Mouse (Mus musculus) CH12.LX (cell line): ENCODE measurements around the gene Fgfr2. TPM values are rescaled to one million over a fixed set of nuclear protein-coding genes. Genes with fewer than 3 reads are reported as not detected.
A peak's percentile ranks its signal among the peaks of the same experiment; 100 is the strongest.

Source experiments
- DNase-seq: peaks from one replicate; pipeline ENCODE4 v3.0.0-alpha.2; 2013; ENCODE audit errors: extremely low read depth
- H3K27ac ChIP-seq: 2 replicates; pipeline ENCODE4 v1.5.1; 2012; ENCODE audit warnings: low read depth, mild to moderate bottlenecking, control low read depth, moderate library complexity; ENCODE audit not compliant: insufficient read depth
- H3K27me3 ChIP-seq: replicated peaks from 2 replicates; pipeline ENCODE3; 2012; ENCODE audit warnings: inconsistent platforms
- H3K36me3 ChIP-seq, 2 experiments: replicated peaks in 1 of 2; 2 replicates each; pipeline versions ENCODE3 to v1.6.1; 2012; ENCODE audit warnings: inconsistent platforms in 1 of 2, low read length in 1 of 2, mild to moderate bottlenecking in 1 of 2, mixed read lengths in 1 of 2, moderate library complexity in 1 of 2; ENCODE audit not compliant: control insufficient read depth in 1 of 2, insufficient read depth in 1 of 2
- H3K4me1 ChIP-seq, 2 experiments: 2 replicates each; pipeline ENCODE4 v1.6.1; 2012; ENCODE audit warnings: inconsistent platforms in 1 of 2, moderate library complexity in 1 of 2; ENCODE audit not compliant: insufficient read depth in 2 of 2, control insufficient read depth in 1 of 2
- H3K4me2 ChIP-seq: 2 replicates; pipeline ENCODE4 v1.6.1; 2012; ENCODE audit warnings: low read depth, mild to moderate bottlenecking, control low read depth; ENCODE audit not compliant: poor library complexity, insufficient read depth, severe bottlenecking
- H3K4me3 ChIP-seq, 3 experiments: fragments of 150-350 bp in 1 of 3; sonication (generic) in 1 of 3; replicated peaks in 1 of 3; 2 replicates each; pipeline versions ENCODE3 to v1.5.1; 2011 to 2012; ENCODE audit warnings: low read depth in 2 of 3, low read length in 2 of 3, mild to moderate bottlenecking in 2 of 3, moderate library complexity in 2 of 3, control low read depth in 1 of 3, improper control_type of control experiment in 1 of 3, inconsistent platforms in 1 of 3, mixed read lengths in 1 of 3; ENCODE audit not compliant: poor library complexity in 1 of 3
- H3K79me2 ChIP-seq: replicated peaks from 2 replicates; pipeline ENCODE4 v1.6.1; 2012; ENCODE audit warnings: mild to moderate bottlenecking, moderate library complexity; ENCODE audit not compliant: control insufficient read depth, poor library complexity, insufficient read depth, severe bottlenecking; ENCODE audit errors: extremely low read depth
- H3K9ac ChIP-seq: 2 replicates; pipeline ENCODE4 v1.6.1; 2012; ENCODE audit warnings: low read depth, mild to moderate bottlenecking, control low read depth, moderate library complexity; ENCODE audit not compliant: insufficient read depth
- H3K9me3 ChIP-seq: replicated peaks from 2 replicates; pipeline ENCODE3; 2012; ENCODE audit warnings: low read length, inconsistent platforms, mixed read lengths
- BHLHE40 ChIP-seq: IDR thresholded peaks from 2 replicates; pipeline ENCODE4 v1.6.1; 2011; ENCODE audit warnings: mild to moderate bottlenecking, low read depth, low read length, improper control_type of control experiment
- CHD1 ChIP-seq: IDR thresholded peaks from 2 replicates; pipeline ENCODE4 v1.6.1; 2012; ENCODE audit warnings: low read depth, low read length, improper control_type of control experiment, inconsistent platforms
- E2F4 ChIP-seq: IDR thresholded peaks from 2 replicates; pipeline ENCODE4 v1.6.1; 2011; ENCODE audit warnings: low read depth, low read length, improper control_type of control experiment; ENCODE audit not compliant: insufficient replicate concordance
- EP300 ChIP-seq: IDR thresholded peaks from 2 replicates; pipeline ENCODE4 v1.6.1; 2011; ENCODE audit warnings: low read length, improper control_type of control experiment
- ETS1 ChIP-seq: conservative IDR thresholded peaks from 2 replicates; pipeline ENCODE4 v1.6.1; 2012; ENCODE audit warnings: low read depth, mild to moderate bottlenecking, inconsistent platforms, low read length, improper control_type of control experiment, moderate library complexity
- JUN ChIP-seq: IDR thresholded peaks from 2 replicates; pipeline ENCODE4 v1.6.1; 2011; ENCODE audit warnings: low read depth, mild to moderate bottlenecking, low read length, improper control_type of control experiment, moderate library complexity; ENCODE audit not compliant: insufficient read depth
- JUND ChIP-seq: conservative IDR thresholded peaks from 2 replicates; pipeline ENCODE4 v1.6.1; 2011; ENCODE audit warnings: low read depth, low read length, improper control_type of control experiment
- MAFK ChIP-seq: IDR thresholded peaks from 2 replicates; pipeline ENCODE4 v1.6.1; 2011; ENCODE audit warnings: low read length, improper control_type of control experiment; ENCODE audit not compliant: insufficient replicate concordance
- MAX ChIP-seq: IDR thresholded peaks from 2 replicates; pipeline ENCODE4 v1.6.1; 2011; ENCODE audit warnings: low read length, improper control_type of control experiment
- MAZ ChIP-seq: IDR thresholded peaks from 2 replicates; pipeline ENCODE4 v1.6.1; 2012; ENCODE audit warnings: low read depth, mild to moderate bottlenecking, inconsistent platforms, low read length, improper control_type of control experiment, moderate library complexity
- NELFE ChIP-seq: IDR thresholded peaks from 2 replicates; pipeline ENCODE4 v1.6.1; 2011; ENCODE audit warnings: low read depth, low read length, improper control_type of control experiment
- PAX5 ChIP-seq: IDR thresholded peaks from 2 replicates; pipeline ENCODE4 v1.6.1; 2012; ENCODE audit warnings: low read length, inconsistent platforms, mixed read lengths
- POLR2AphosphoS2 ChIP-seq: IDR thresholded peaks from 2 replicates; pipeline ENCODE4 v1.6.1; 2011; ENCODE audit warnings: low read depth, low read length, improper control_type of control experiment
- RAD21 ChIP-seq: IDR thresholded peaks from 2 replicates; pipeline ENCODE4 v1.6.1; 2011; ENCODE audit warnings: low read depth, mild to moderate bottlenecking, low read length, improper control_type of control experiment, moderate library complexity
- TBP ChIP-seq: conservative IDR thresholded peaks from 2 replicates; pipeline ENCODE4 v1.6.1; 2011; ENCODE audit warnings: low read depth, low read length, improper control_type of control experiment
- TCF12 ChIP-seq: IDR thresholded peaks from 2 replicates; pipeline ENCODE4 v1.6.1; 2014; ENCODE audit warnings: low read depth, mild to moderate bottlenecking, inconsistent platforms, low read length, improper control_type of control experiment
- USF1 ChIP-seq: IDR thresholded peaks from 2 replicates; pipeline ENCODE4 v1.6.1; 2014; ENCODE audit warnings: low read depth, mild to moderate bottlenecking, inconsistent platforms, low read length, improper control_type of control experiment
- ZNF384 ChIP-seq: IDR thresholded peaks from 2 replicates; pipeline ENCODE4 v1.6.1; 2012; ENCODE audit warnings: low read depth, low read length, improper control_type of control experiment, inconsistent platforms
- dilution Hi-C: fragments of 300-500 bp; cut with MboI; formaldehyde crosslinking; loops from 2 replicates; pipeline ENCODE4 v1.14.3; 2020; ENCODE audit warnings: low sequenced_read_pairs; ENCODE audit not compliant: extremely low pct_unique_long_range_greater_than_20kb, extremely low pct_ligation_motif_present
- in situ Hi-C: fragments of 300-500 bp; cut with MboI; formaldehyde crosslinking; loops from 3 replicates; pipeline ENCODE4 v1.14.3; 2019; ENCODE audit warnings: low sequenced_read_pairs, low pct_ligation_motif_present, low pct_unique_long_range_greater_than_20kb, mixed read lengths
- polyA plus RNA-seq: library from polyadenylated mRNA; unstranded; fragments of >175 nt; gene quantifications from 2 replicates; pipeline ENCODE4 v1.2.1, GENCODE M21; 2012; ENCODE audit warnings: low read depth; ENCODE audit not compliant: insufficient read length
- total RNA-seq, 2 experiments: library from RNA; depleted of rRNA; stranded (reverse); fragments of 300-350 nt in 1 of 2; fragments of >200 nt in 1 of 2; gene quantifications; 2 replicates each; pipeline ENCODE4 v1.2.3; 2012 to 2014

The Fgfr2 gene
- total and polyA plus RNA-seq, 3 experiments: not detected

GRCm38 (mm10) chr7:132748076-132748769 lies 374.9 kb downstream of the Fgfr2 start:
- H3K4me3 ChIP-seq: no peak overlapping the region
- H3K9ac ChIP-seq: no peak overlapping the region
- H3K27me3 ChIP-seq: no peaks in the 10 kb centered on the region
- peaks cover 7 to 68% of the 10 kb centered on the region in 2 experiments for H3K4me1 ChIP-seq
- in situ Hi-C loops (no loop called here), dilution Hi-C loops (no loop called here)
- no peaks in the 10 kb centered on the region for H3K79me2 ChIP-seq
- H3K9me3 ChIP-seq: no peaks in the 10 kb centered on the region
- H3K4me2 ChIP-seq: no peak overlapping the region
- peak overlapping the region; percentile 22; the same call in 1 of the 2 replicates for H3K27ac ChIP-seq
- DNase-seq: peak; percentile 64
- peaks cover 16 to 68% of the 10 kb centered on the region in 2 experiments for H3K36me3 ChIP-seq
- no peak for TF ChIP-seq RAD21
- TF ChIP-seq TBP: 0 out of 2 replicates have a peak, but pooled peaks have one; percentile 39
- TF ChIP-seq ETS1: peak; percentile 51
- no peak for TF ChIP-seq E2F4
- no peak for TF ChIP-seq ZNF384
- TF ChIP-seq TCF12: peak; percentile 46; the same call in 1 of the 2 replicates
- peak; percentile 53; the same call in 1 of the 2 replicates for TF ChIP-seq MAX
- TF ChIP-seq JUND: no peak
- TF ChIP-seq EP300: peak; percentile 55
- TF ChIP-seq BHLHE40: peak; percentile 56
- TF ChIP-seq MAZ: no peak

DNA sequence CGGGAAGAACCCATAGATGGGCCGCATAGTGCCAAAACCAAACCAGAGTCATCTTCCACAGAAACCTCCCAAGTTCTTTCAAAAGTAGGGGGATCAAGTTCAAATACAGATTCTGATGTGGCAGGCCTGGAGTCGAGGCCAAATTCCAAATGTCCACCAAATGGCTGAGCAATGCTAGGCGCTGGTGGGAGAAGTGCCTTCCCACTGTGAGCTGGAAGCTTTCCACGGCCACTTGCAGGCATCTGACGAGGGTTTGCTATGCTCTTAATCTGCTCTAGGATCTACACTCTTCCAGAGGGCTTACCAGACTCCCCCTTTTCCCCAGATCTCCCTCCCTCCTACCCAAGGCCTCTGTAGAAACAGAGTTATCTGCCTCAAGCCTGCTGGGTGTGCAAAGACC lies 376.1 kb downstream of the Fgfr2 start:
- dilution Hi-C loops (no loop called here), in situ Hi-C loops (no loop called here)
- Histone ChIP-seq H3K27ac (no peak overlapping the region), H3K27me3 (no peaks in the 10 kb centered on the region), H3K79me2 (no peaks in the 10 kb centered on the region), H3K4me3 (no peak overlapping the region), H3K4me1 (peaks cover 7 to 57% of the 10 kb centered on the region in 2 experiments), H3K36me3 (peaks cover 23 to 68% of the 10 kb centered on the region in 2 experiments), H3K9ac (no peak overlapping the region), H3K9me3 (no peaks in the 10 kb centered on the region), H3K4me2 (no peak overlapping the region)
- DNase-seq: no peak
- TF ChIP-seq MAX (no peak), PAX5 (no peak), JUND (no peak), CHD1 (no peak), USF1 (no peak), POLR2AphosphoS2 (no peak), NELFE (no peak), JUN (no peak), MAFK (no peak)
